Mouse (Mus musculus) G1E (cell line): ENCODE data around the gene Qsox1.

Source experiments
- CTCF ChIP-seq: IDR thresholded peaks from 2 replicates; pipeline ENCODE4 v1.5.1; 2012; ENCODE audit warnings: low read depth, low read length, inconsistent platforms, mixed read lengths
- GATA1 ChIP-seq: IDR thresholded peaks from 2 replicates; pipeline ENCODE4 v1.6.1; 2012; ENCODE audit warnings: borderline replicate concordance, low read length, inconsistent platforms, mixed read lengths
- POLR2AphosphoS5 ChIP-seq: IDR thresholded peaks from 2 replicates; pipeline ENCODE4 v1.6.1; 2012; ENCODE audit warnings: low read depth, low read length, inconsistent platforms; ENCODE audit not compliant: insufficient replicate concordance
- TAL1 ChIP-seq: conservative IDR thresholded peaks from 2 replicates; pipeline ENCODE4 v1.6.1; 2012; ENCODE audit warnings: low read depth, low read length, inconsistent platforms, mixed read lengths

DNA sequence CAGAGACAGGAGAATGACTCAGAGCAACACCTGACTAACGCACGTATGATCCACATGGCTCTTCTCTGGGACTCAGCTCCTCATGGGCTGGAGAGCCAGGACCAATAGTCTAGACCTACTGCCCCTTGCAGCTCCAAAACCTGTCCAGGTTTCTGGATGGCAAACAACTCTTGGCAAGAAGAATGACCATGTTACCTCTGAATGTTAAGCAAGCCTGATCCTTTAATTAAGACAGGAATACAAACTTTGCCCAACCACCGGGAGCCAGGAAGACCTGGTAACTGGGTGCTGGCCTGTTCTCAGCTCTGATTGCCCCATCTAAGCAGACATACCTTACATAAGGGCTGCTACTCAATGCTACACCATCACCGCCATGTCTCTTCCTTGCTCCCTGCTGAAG, 4.4 kb downstream of the Qsox1 start:
- no peak for TF ChIP-seq TAL1
- TF ChIP-seq GATA1: no peak
- no peak for TF ChIP-seq CTCF
- no peak for TF ChIP-seq POLR2AphosphoS5
